Mouse (Mus musculus) left cerebral cortex, adult 18-20 months (tissue): Measurements from ENCODE around the gene Det1. TPM values are rescaled to one million over a fixed set of nuclear protein-coding genes. Genes with fewer than 3 reads are reported as not detected.

Experiments
- DNase-seq, 2 experiments: peaks; one replicate each; pipeline ENCODE4 v3.0.0; 2021 to 2022; ENCODE audit warnings: low spot score in 2 of 2, mixed read lengths in 1 of 2
- microRNA-seq, 2 experiments: library from miRNA; unstranded; fragments of <30 nt; microRNA quantifications; one replicate each; pipeline ENCODE4 v1.2.0; 2021
- total RNA-seq, 2 experiments: library from RNA; stranded (reverse); gene quantifications; 2 replicates each; pipeline ENCODE4 v1.2.3; 2021

Gene Det1
- total RNA-seq, 2 experiments from 2014 or later: 5.4 to 6.2 TPM

DNA sequence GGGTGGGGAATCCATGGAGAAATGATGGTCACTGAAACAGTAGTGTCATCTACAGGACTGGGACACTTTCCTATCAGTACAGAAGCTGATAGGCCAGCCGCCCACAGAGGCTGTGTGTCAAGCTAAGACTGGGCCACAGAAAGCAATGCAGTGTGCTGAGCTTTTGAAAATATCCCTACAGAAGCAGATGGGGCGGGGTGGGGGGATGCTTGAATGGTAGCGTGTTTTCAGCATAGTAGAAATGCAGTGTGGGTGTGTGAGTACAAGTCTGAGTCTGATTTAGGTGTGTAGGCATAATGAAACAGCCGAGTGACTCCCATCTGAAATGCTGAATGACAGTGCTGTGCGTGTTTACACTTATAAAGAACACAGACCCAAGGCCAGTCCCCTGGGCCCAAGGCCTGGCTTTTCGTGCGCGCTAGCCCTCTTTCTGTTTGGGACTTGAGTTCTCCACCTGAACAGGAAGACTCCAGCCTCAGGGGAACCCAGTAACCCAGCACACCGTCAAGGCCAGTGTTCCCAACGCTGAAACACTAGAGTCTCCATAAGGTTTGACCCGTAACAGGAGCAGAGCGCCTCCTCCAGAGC is 59.2 kb downstream of the Det1 start:
- peak in 1 of 2 experiments; percentile 44 for DNase-seq

DNA sequence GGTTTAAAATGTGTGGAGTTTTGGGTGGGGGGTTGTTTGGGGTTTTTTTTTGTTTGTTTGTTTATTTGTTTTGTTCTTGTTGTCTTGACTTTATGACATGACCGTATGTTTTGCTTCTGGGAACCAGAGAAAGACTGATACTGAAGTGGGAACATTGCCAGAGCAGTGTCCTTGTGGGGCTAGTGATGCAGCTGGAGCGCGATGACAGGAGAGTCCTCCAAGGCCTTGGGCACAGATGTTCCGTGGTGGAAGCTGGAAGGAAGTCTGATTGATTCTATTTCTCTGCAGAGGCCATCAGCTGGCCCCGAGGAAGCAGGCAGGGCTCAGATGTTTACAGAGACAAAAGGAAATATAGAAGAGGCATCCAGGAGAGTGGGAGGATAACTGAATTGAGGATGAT is 61.2 kb downstream of the Det1 start:
- no peak for DNase-seq

DNA sequence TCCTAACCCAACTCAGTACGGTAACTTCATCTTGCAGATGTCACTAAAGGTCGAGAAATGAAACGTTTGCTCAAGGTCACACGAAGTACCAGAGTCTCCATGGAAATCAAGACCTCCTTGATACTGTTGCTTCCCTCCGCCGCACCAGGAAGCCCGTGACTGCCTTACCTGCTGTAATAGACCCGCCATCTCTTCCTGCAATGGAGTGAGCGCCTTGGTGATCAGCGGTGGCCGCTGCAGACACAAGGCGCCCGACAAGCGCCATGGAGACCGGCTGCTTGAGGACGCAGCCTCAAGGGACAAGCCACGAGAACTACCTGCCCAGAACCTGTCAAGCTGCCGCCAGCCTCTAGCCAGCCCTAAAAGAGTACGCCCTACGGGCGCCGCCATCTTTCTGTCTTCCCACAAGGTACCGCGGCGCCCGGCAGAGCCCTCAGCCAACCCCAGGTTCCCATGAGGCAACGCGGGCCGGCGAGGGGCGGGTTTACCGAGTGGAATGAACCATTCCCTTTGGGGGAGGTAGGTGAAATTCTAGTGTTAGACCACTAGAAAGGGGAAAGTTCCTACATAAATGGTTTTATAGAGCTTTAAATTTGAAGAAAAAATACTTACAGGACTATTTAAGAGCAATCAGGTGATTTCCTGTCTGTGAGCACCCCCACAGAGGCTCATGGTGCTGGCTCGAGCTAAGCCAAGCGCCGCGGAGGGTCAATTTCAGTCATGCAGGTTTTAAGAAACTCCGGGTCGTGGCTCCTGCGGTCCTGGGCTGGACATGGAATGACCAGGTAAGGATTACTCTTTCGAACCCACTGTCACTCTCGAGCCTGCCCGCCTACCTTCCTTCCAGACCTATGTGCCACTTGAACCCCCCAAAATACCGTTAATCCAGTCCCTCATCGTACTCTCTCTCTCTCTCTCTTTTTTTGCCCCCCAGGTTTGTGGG is 64.2 kb downstream of the Det1 start, which contains the start of the genes Mrps11 and Mrpl46:
Mrps11 (plus strand) TSS at position 481 of the 943 bp plus-strand sequence.
Mrpl46 (minus strand) TSS at position 893 of the 943 bp plus-strand sequence.
- peak; percentile 85 to 87 for DNase-seq

DNA sequence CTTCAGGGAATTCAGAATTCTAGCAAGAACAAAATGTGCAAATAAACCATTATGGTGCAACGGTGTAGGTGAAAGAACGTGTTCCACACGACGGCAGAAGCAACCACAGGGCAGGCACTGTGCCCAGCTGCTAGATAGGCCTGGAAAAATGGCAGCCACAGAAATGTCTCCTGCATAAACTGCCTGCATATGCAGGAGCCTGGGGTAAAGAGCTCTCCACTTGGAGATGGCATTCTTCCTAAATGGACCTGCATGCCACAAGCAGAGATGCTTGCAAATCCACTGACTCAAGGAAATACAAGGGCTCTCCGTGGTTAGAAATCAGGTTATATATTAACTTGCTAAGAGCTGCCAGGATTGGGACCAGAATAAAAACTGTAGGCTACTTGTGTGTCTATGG is 68.3 kb downstream of the Det1 start:
- DNase-seq: no peak

Small RNA genes within 50 kb of the gene (microRNA-seq; reads per million reads assigned to microRNA genes)
- gene Mir7-2: 66.4 to 97.7 reads per million in 2 experiments

Other genes with a start within 250 kb of the Det1 start
- 100 to 1,000 TPM; 136 to 143 TPM for gene Ntrk3, start 109.3 kb downstream of the Det1 start, total RNA-seq
- 10 to 100 TPM; 38.5 to 40.1 TPM for gene Mrps11, start 64.1 kb downstream of the Det1 start, total RNA-seq
- 10 to 100 TPM; 33.7 to 35.9 TPM for gene Mrpl46, start 63.7 kb downstream of the Det1 start, total RNA-seq
- gene Aen, start 48.6 kb upstream of the Det1 start, total RNA-seq: 10 to 100 TPM; 21.5 to 25.5 TPM
- gene Isg20, start 66.2 kb upstream of the Det1 start, total RNA-seq: 1 to 10 TPM in 1 of 2 experiments, under 1 TPM in 1; 0.91 to 1.4 TPM
- 1 to 10 TPM; 3.2 to 3.7 TPM for gene Acan, start 206.2 kb upstream of the Det1 start, total RNA-seq